ENCODE assay signal across 15 mouse cellular contexts in genomic region chr1:38292851-38293250, GRCm38 (mm10).
DNase-seq lines count a peak whose midpoint lies in the region; ATAC-seq lines count a peak whose summit lies in the region.
"Had no signal": no experiment of that assay in that cellular context is flagged by ENCODE, and none has a peak within 500 bp of the region (broad histone marks: within the 10 kb centered on the region; RNA-seq: fewer than 3 reads in every experiment).

No protein-coding gene starts in this region.

- H3K36me3 ChIP-seq in forebrain, embryonic 16.5 days (ENCODE audit: control insufficient read depth, insufficient read depth), result no peaks in the 10 kb centered on the region
- H3K36me3 ChIP-seq in forebrain, embryonic 10.5 days (replicated peaks), result no peaks in the 10 kb centered on the region
- H3K36me3 ChIP-seq in hindbrain, embryonic 16.5 days (ENCODE audit: control insufficient read depth, insufficient read depth, low read length), result no peaks in the 10 kb centered on the region
- no peaks in the 10 kb centered on the region for H3K36me3 ChIP-seq in neural tube, embryonic 14.5 days (ENCODE audit: control insufficient read depth, insufficient read depth, low read length)
- H3K36me3 ChIP-seq: heart, embryonic 13.5 days had no signal

- peaks cover 5% of the 10 kb centered on the region for H3K4me1 ChIP-seq in forebrain, embryonic 16.5 days (replicated peaks; ENCODE audit: control insufficient read depth, insufficient read depth, low read length)
- H3K4me1 ChIP-seq in forebrain, embryonic 10.5 days, result peaks cover 4% of the 10 kb centered on the region; the same call in 1 of the 2 replicates
- H3K4me1 ChIP-seq in hindbrain, embryonic 16.5 days (ENCODE audit: control insufficient read depth, insufficient read depth, low read depth, low read length), result peaks cover 4% of the 10 kb centered on the region; the same call in 1 of the 2 replicates
- H3K4me1 ChIP-seq in neural tube, embryonic 14.5 days (ENCODE audit: control insufficient read depth, insufficient read depth, low read length), result 0 out of 2 replicates have a peak, but pooled peaks cover 2% of the 10 kb centered on the region

- WGBS in forebrain, embryonic 16.5 days, result 53% methylated on average over 4 of the region's 4 CpGs
- 85% methylated on average over 4 of the region's 4 CpGs for WGBS in forebrain, embryonic 10.5 days
- WGBS in hindbrain, embryonic 16.5 days, result 39% methylated on average over 4 of the region's 4 CpGs
- 50% methylated on average over 4 of the region's 4 CpGs for WGBS in neural tube, embryonic 14.5 days

- no peak overlapping the region for H3K4me3 ChIP-seq in forebrain, embryonic 16.5 days (replicated peaks; ENCODE audit: low read length)
- H3K4me3 ChIP-seq in forebrain, embryonic 10.5 days, result no peak overlapping the region
- H3K4me3 ChIP-seq in hindbrain, embryonic 16.5 days (ENCODE audit: low read length), result no peak overlapping the region
- no peak overlapping the region for H3K4me3 ChIP-seq in neural tube, embryonic 14.5 days (ENCODE audit: low read depth, low read length)
- H3K4me3 ChIP-seq: heart, embryonic 13.5 days had no signal

- no peaks in the 10 kb centered on the region for H3K9me3 ChIP-seq in forebrain, embryonic 16.5 days (ENCODE audit: control insufficient read depth, low read length)
- no peaks in the 10 kb centered on the region for H3K9me3 ChIP-seq in forebrain, embryonic 10.5 days
- no peaks in the 10 kb centered on the region for H3K9me3 ChIP-seq in hindbrain, embryonic 16.5 days (ENCODE audit: control insufficient read depth, low read length)
- no peaks in the 10 kb centered on the region for H3K9me3 ChIP-seq in neural tube, embryonic 14.5 days (ENCODE audit: control insufficient read depth, low read length)
- H3K9me3 ChIP-seq: heart, embryonic 13.5 days had no signal

- no peak overlapping the region for H3K4me2 ChIP-seq in forebrain, embryonic 16.5 days (ENCODE audit: low read length)
- H3K4me2 ChIP-seq in hindbrain, embryonic 16.5 days (ENCODE audit: low read length), result no peak overlapping the region
- H3K4me2 ChIP-seq in neural tube, embryonic 14.5 days (ENCODE audit: low read depth, low read length), result no peak overlapping the region
- H3K4me2 ChIP-seq: heart, embryonic 13.5 days; liver, embryonic 11.5 days; lung, embryonic 14.5 days had no signal

- H3K27me3 ChIP-seq in forebrain, embryonic 16.5 days (replicated peaks; ENCODE audit: control insufficient read depth, insufficient read depth, low read length), result no peaks in the 10 kb centered on the region
- no peaks in the 10 kb centered on the region for H3K27me3 ChIP-seq in forebrain, embryonic 10.5 days (ENCODE audit: poor library complexity, severe bottlenecking)
- no peaks in the 10 kb centered on the region for H3K27me3 ChIP-seq in hindbrain, embryonic 16.5 days (replicated peaks; ENCODE audit: control insufficient read depth, insufficient read depth, low read length)
- H3K27me3 ChIP-seq in neural tube, embryonic 14.5 days (ENCODE audit: control insufficient read depth, insufficient read depth, low read length), result no peaks in the 10 kb centered on the region
- H3K27me3 ChIP-seq: heart, embryonic 13.5 days had no signal

- DNase-seq in forebrain, embryonic 10.5 days (ENCODE audit: extremely low spot score, low spot score), result no peak
- peak; percentile 33 to 49 for DNase-seq in right cerebral cortex, postnatal 10 days (ENCODE audit: low spot score in 2 of 2)
- no peak for DNase-seq in right cerebral cortex, adult 18-20 months
- DNase-seq in ovary, postnatal 14 days (ENCODE audit: low spot score), result no peak
- no peak for DNase-seq in layer of hippocampus, adult 9-10 months (ENCODE audit: low spot score)
- DNase-seq: adrenal gland, adult 8-10 months; cerebellum, adult 9-11 months; kidney, adult 8-10 months; left cerebral cortex, postnatal 4 days; lung, embryonic 14.5 days had no signal

- H3K27ac ChIP-seq in forebrain, embryonic 16.5 days (ENCODE audit: low read length), result no peak overlapping the region
- H3K27ac ChIP-seq in forebrain, embryonic 10.5 days, result no peak overlapping the region
- H3K27ac ChIP-seq in hindbrain, embryonic 16.5 days (ENCODE audit: low read depth, low read length), result no peak overlapping the region
- H3K27ac ChIP-seq in neural tube, embryonic 14.5 days (ENCODE audit: low read depth, low read length), result no peak overlapping the region
- H3K27ac ChIP-seq: heart, embryonic 13.5 days had no signal

- ATAC-seq in forebrain, embryonic 16.5 days, result peak; percentile 68
- peak; percentile 88 for ATAC-seq in hindbrain, embryonic 16.5 days
- peak; percentile 73; the same call in 1 of the 2 replicates for ATAC-seq in neural tube, embryonic 14.5 days (ENCODE audit: low read depth)

- no peak overlapping the region for H3K9ac ChIP-seq in forebrain, embryonic 16.5 days (replicated peaks; ENCODE audit: low read depth, low read length)
- no peak overlapping the region for H3K9ac ChIP-seq in hindbrain, embryonic 16.5 days (ENCODE audit: low read depth, low read length)
- no peak overlapping the region for H3K9ac ChIP-seq in neural tube, embryonic 14.5 days (replicated peaks; ENCODE audit: low read depth, low read length)
- H3K9ac ChIP-seq: heart, embryonic 13.5 days; lung, embryonic 14.5 days had no signal

Comparison
In these comparisons a context has a peak if more than half of its experiments do, and no peak if none do; other contexts are left out.
1. DNase-seq: peak in right cerebral cortex, postnatal 10 days (2 of 2); none in forebrain, embryonic 10.5 days (single experiment), right cerebral cortex, adult 18-20 months (single experiment), ovary, postnatal 14 days (single experiment) and layer of hippocampus, adult 9-10 months (single experiment).
2. Peak in every context shown above with its lines, with median percentiles within 50 percentile points of each other: ATAC-seq.